Mouse (Mus musculus) frontal cortex, adult 2 months (tissue): Measurements from ENCODE around the gene Tsc1. TPM values are rescaled to one million over a fixed set of nuclear protein-coding genes. Genes with fewer than 3 reads are reported as not detected.

Experiments used
- DNase-seq, 2 experiments: peaks; one replicate each; pipeline ENCODE4 v3.0.0; 2022; ENCODE audit warnings: low spot score in 1 of 2; ENCODE audit errors: extremely low spot score in 1 of 2
- polyA plus RNA-seq: library from polyadenylated mRNA; depleted of rRNA; stranded (reverse); fragments of >200 nt; gene quantifications from 2 replicates; pipeline ENCODE4 v1.2.3, GENCODE M21; 2012; rRNA removed

Gene Tsc1
- polyA plus RNA-seq, 1 experiment, result 33.7 TPM

GRCm38 (mm10) chr2:28706787-28707186, 65.8 kb downstream of the Tsc1 start:
- no peak for DNase-seq

- DNase-seq, result no peak
Observed at GRCm38 (mm10) chr2:28713036-28713435, 72.0 kb downstream of the Tsc1 start.

- DNase-seq, result no peak
Observed at GRCm38 (mm10) chr2:28722419-28722818, 81.4 kb downstream of the Tsc1 start.

- no peak for DNase-seq
Observed at GRCm38 (mm10) chr2:28723912-28724311, 82.9 kb downstream of the Tsc1 start.

- DNase-seq, result no peak
Observed at GRCm38 (mm10) chr2:28727786-28728404, 86.9 kb downstream of the Tsc1 start.

- DNase-seq, result no peak
Observed at GRCm38 (mm10) chr2:28730676-28731075, 89.6 kb downstream of the Tsc1 start.

- DNase-seq, result no peak
Observed at GRCm38 (mm10) chr2:28737112-28737511, 96.1 kb downstream of the Tsc1 start.

GRCm38 (mm10) chr2:28740159-28740558, 99.1 kb downstream of the Tsc1 start:
- DNase-seq, result no peak

Other genes starting within 250 kb of the Tsc1 start
- 13.0 and 15.0 TPM in 2 replicates for gene Ppp1r26, start 194.4 kb upstream of the Tsc1 start, polyA plus RNA-seq
- gene 1700007K13Rik, start 174.9 kb upstream of the Tsc1 start, polyA plus RNA-seq, result 2.4 and 3.5 TPM in 2 replicates
- gene Mrps2, start 173.2 kb upstream of the Tsc1 start, polyA plus RNA-seq, result 34.7 and 37.4 TPM in 2 replicates
- 1.3 and 1.4 TPM in 2 replicates for gene Gbgt1, start 144.3 kb upstream of the Tsc1 start, polyA plus RNA-seq
- gene Gm10134, start 135.1 kb upstream of the Tsc1 start, polyA plus RNA-seq, result 0.54 TPM in 1 of 2 replicates, not detected in the other
- gene Ralgds, start 128.1 kb upstream of the Tsc1 start, polyA plus RNA-seq, result 90.9 and 92.7 TPM in 2 replicates
- 0.10 TPM in 1 of 2 replicates, not detected in the other for gene Cel, start 77.8 kb upstream of the Tsc1 start, polyA plus RNA-seq
- gene Gtf3c5, start 57.5 kb upstream of the Tsc1 start, polyA plus RNA-seq, result 21.8 and 23.8 TPM in 2 replicates
- gene Gfi1b, start 19.2 kb upstream of the Tsc1 start, polyA plus RNA-seq, result 0.08 TPM in 1 of 2 replicates, not detected in the other
- 0.36 and 0.57 TPM in 2 replicates for gene Spaca9, start 58.5 kb downstream of the Tsc1 start, polyA plus RNA-seq
- 1.8 and 1.9 TPM in 2 replicates for gene Ak8, start 58.9 kb downstream of the Tsc1 start, polyA plus RNA-seq
- gene Gtf3c4, start 199.1 kb downstream of the Tsc1 start, polyA plus RNA-seq, result 12.9 and 14.0 TPM in 2 replicates
- 6.6 and 7.6 TPM in 2 replicates for gene Ddx31, start 199.2 kb downstream of the Tsc1 start, polyA plus RNA-seq